Mouse (Mus musculus): ENCODE measurements around the gene Lhb.

DNA sequence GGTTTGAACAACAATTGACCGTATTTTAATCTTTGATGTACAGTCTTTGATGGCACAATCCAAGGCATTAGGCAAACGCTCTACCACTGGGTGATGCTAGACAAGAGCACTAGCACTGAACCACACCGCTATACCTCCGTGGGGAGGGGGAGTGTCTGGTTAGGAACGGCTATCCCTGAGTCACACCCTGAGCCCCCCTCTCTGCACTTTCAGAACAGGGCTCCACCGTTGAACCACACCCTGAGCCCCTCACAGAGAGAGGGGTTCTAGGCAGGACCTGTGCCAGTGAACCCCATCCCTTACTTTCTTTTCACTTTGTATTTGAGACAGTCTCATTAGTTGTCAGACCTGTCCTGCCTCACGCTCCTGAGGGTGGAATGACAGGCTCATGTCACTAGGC, 12.3 kb upstream of the Lhb start:
- no peak for TF ChIP-seq POLR2A (IDR thresholded peaks at IDR 0.05; ENCODE audit: low read depth, low read length)
- no peak for TF ChIP-seq CTCF (IDR thresholded peaks at IDR 0.05; ENCODE audit: extremely low read depth, insufficient read depth, insufficient read length, insufficient replicate concordance)
